Mouse (Mus musculus): ENCODE data around the gene Gng5.

Gng5 gene

DNA sequence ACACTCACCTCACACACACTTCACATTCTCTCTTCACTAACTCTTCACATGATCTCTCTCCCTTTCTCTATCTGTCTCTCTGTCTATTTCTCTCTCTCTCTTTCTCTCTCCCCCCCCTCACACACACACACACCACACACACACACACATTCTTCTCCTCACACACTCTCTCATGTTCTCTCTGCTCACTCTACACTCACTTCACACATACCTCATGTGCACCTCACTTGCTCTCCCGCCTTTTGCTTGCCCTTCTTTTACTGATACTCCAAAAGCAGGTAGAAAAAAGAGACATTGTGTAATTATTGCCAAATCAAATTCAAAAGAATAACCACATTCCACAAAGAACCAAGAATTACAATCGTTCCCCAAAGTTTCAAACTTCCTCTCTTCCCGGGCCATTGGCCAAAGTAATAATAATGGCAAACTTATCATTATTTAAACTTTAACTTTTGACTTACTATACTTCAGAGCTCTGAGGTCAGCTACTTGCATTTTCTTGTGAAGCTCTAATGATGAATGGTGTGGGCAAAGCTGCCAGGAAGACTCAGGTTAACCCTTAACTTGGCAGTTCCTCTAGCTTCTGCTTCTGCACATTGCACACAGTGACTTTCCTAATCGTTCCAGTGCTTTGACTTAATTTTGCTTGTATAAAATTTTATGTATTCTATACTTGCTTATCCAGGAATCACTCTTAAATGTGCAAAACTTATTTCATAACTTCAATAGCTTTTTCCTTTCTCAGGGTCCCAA is 41.1 kb downstream of the Gng5 start:
- DNase-seq (ENCODE audit: low spot score in 2 of 2) = no peak

DNA sequence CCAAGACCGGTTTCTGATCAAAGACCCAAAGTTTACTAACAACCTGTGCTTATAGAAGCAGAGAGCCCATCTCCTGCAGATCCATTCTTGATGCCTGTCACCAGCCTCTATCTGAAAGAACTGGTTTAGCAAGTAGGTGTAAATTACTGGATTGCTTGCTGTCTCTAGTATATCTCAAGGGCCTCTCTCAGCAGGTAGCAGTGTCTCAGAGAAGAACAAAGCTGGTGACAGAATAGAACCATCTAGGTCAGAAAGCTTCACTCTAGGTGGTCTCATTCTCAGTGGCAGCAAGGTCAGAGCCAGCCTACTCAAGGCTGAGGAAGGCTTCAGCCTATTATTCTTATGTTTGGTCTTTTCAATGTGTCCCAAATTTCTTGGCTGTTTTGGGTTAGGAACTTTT is 44.0 kb downstream of the Gng5 start:
- no peak for DNase-seq (ENCODE audit: low spot score in 2 of 2)

DNA sequence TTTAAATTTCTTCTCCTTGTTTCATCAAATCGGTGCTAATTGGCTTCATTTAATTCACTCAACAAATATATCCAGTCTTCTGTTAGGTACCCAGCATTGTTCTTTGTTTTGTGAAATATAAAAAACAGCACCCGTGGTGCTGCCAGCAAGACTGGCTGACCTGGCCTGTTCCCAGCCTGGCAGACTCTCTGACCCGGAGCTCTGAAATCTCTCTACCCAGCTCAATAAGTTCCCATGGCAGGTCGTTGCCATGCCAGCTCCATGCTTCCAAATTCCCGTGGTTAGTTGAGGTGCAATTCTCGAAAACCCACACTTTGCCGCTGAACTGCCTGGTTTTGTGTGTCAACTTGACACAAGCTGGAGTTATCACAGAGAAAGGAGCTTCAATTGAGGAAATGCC is 55.2 kb downstream of the Gng5 start:
- DNase-seq (ENCODE audit: low spot score in 2 of 2) = no peak

Data from heart, adult 9 months (tissue).